Mouse (Mus musculus): Measurements from ENCODE around the gene Pcnx.

Pcnx gene

DNA sequence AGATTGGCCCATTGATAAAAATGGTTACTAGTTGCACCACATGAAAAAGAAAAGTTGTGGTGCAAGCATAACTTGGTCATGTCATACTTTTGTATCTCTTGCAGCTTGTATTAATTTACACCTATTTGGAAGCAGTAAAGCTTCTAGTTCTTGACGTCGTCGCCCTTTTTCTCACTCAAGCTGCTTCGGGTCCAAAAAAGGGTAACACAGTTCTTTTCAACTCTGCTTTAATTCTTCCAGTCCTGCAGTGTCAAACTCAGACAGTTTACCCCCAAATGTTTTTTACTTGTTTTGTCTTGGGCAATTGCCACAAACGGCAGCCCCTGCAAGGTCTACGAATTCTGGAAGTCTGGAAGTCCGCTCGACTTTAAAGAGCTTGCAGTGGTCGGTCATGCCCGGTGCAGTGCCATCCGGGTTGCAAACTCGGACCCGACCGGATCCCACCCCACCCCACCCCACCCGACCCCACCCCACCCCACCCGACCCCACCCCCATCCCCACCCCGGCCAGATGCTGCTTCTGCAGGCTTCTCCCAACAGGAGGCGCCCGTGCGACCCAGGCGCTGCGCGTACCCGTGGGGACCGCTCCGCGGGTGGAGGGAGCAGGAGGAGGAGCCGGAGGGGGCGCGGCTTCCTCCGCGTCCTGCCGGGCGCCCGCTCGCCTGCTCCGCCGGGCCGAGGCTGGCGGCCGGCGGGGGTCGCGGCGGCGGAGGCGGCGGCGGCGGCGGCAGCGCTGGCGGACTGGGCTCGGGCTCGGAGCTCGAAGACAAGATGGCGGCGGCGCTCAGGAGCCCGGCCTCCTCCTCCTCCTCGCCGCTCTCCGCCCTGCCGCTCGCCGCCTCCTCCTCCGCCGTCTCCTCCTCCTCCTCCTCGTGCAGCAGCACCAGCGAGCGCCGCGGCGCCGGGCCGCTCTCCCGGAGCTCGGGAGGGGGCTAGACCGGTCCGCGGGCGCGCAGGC, at the start of gene Pcnx:
Pcnx (plus strand) TSS at position 673 of the 957 bp plus-strand sequence.
- DNase-seq (ENCODE audit: low spot score), result peak; percentile 80

DNA sequence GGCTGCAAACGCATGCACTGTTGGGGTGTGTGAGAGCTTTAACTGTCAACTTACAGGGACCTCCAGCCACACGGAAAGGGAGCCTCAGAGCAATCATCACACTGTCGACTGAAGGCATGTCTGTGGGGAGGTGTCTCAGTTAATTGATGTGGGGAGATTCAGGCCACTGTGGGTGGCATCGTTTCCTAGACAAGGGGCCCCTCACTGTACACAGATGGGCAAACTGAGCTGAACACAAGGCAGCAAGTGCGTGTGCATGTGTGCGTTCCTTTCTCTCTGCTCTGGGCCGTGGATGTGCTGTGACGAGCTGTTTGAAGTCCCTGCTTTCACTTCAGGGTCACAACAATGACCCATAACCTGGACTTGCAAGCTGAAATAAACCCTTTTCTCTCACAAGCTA, 49.4 kb upstream of the Pcnx start:
- no peak for DNase-seq (ENCODE audit: low spot score)

DNA sequence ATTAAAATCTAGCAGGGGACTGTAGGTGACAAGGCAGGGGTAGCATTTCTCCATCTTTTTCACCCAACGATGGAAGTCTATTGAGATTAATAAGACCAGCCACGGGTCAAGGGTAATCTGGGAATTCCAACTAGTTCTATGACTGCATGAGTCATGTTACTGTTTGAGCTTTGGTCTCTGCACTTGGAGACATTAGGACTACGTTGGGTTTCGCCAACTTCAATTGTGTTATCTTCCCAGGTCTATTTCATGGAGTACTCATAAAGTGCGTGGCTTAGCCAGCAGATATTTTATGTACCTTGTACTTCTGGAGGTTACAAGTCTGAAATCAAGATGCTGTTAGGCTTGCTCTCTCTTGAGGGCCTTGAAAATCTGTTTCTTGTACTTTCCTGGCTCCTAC, 45.1 kb upstream of the Pcnx start:
- no peak for DNase-seq (ENCODE audit: low spot score)

DNA sequence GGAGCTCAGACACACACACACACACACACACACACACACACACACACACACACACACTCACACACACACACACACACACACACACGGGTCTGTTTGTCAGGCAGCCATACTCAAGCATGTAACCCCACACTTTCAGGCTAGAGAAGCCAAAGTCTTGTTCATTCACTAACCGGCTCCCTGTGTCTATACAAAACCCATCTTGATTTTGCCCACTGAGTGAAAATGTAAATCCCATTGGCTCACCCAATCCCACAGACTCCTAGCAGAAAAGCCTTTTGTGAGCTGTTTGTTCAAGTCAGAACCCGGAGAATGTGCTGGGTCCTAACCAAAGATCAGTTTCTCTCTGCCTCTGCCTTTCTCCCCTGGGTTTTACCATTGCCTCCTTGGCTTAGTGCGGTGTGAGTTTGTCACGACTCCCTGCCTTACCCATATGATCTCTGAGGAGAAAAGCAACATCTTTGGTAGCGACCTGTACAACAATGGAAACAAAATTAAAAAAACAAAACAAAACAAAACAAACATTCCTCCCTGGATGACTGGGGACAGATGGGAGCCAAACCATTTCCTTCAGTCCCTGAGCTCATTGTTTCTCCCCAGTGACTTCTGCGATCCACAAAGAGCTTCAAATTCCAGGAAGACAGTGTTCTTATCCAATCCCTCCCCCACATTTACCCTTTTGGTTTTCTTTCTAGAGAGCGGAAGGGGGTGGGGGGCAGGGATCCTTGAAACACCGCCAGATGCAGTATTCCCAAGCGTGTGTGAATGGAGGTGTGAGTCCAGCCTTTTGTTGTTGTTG, 43.3 kb upstream of the Pcnx start:
- DNase-seq (ENCODE audit: low spot score), result peak; percentile 11

DNA sequence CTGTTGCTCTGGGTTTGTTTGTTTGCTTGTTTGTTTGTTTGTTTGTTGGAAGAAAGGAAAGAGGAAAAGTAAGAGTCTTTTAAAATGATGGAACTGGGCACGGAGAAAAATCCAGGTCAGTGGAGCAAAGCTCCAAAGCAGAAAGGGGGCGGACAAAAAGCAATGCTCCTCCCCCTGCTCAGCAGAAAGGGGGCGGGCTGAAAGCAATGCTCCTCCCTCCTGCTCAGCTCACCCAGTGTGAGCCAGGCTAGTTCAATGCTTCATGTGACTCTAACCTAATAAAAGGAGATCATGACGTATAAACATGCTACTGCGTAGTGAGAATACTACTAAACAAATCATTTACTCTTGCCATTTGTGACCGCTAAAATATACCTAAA, 42.7 kb upstream of the Pcnx start:
- no peak for DNase-seq (ENCODE audit: low spot score)

DNA sequence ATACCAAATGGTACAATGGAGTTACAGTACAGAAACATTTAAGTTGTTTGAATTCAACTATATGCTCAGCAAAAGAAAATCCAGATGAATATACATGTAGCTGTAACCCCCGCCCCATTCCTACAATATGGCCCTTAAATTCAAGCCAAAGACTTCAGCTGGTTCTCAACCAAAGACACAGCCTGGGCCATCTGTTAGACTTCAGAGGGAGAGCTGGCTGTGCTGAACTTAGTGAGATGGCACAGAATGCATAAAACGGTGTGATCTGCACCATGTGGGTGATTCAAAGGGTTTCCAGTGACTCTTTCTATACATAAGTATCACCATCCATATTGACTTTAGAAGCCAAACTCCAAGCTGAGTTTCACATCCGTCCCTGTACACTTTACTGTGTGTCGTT, 39.1 kb upstream of the Pcnx start:
- no peak for DNase-seq (ENCODE audit: low spot score)

DNA sequence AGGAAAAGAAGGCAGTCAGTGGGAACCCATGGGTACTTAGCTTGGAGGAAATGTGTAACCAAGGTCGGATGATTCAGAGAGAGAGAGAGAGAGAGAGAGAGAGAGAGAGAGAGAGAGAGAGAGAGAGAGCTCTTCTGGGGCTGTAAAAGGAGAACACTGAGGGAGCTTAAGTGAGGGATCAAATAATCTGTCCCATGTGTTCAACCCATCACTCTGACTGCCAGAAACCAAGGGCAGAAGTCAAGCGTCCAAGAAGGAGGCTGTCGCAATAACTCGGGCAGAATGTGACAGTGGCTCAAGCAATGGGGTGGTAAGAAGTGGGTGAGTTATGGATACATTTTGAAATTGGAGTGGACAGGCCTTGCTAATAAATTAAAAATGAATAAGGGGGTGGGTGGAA, 37.6 kb upstream of the Pcnx start:
- DNase-seq (ENCODE audit: low spot score), result peak; percentile 90

DNA sequence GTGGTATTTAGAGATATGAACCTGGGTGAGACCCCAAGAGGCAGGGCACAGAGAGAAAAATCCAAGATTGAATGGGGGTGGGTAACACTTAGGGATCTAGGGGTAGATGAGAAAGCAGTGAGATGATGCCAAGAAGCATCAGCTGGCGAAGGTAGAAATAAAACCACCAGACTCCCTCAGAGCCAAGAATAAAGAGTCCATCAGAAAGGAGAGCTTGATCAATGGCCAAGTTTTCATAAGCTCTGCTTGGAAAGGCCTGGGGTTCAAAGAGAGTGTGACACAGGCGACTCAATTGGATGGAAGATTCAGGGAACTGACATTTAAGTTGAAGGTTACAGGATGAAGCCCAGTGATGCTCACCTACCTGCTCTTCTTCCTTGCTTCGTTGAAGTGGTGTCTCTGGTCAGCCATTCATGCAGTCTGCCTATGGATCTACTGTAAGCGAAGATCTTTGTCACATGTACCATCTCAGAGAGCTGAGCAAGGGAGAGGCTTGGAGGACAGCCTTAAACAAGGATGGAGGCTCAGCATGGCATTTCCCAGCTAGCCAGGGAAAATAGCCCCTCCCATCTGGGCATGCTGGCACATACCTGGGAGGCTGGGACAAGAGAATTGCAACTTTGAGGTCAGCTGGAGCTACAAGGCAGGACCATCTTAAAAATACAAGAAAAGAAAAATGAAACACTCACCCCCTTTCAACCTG, 36.9 kb upstream of the Pcnx start:
- no peak for DNase-seq (ENCODE audit: low spot score)

DNA sequence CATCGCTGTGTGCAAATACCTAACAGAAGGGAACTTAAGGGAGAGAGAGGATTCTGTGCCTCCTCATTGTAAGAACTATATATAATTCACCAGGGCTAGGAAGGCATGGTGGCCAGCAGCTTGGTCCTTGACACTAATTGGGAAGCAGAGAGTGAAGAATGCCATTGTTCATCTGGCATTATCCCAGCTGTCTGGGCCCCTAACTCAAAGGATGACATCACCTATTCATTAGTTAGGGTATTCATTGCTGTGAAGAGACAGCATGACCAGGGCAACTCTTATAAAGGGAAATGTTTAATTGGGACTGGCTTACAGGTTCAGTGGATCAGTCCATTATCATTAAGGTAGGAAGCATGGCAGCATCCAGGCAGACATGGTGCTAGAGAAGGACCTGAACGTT, 31.5 kb upstream of the Pcnx start:
- no peak for DNase-seq (ENCODE audit: low spot score)

DNA sequence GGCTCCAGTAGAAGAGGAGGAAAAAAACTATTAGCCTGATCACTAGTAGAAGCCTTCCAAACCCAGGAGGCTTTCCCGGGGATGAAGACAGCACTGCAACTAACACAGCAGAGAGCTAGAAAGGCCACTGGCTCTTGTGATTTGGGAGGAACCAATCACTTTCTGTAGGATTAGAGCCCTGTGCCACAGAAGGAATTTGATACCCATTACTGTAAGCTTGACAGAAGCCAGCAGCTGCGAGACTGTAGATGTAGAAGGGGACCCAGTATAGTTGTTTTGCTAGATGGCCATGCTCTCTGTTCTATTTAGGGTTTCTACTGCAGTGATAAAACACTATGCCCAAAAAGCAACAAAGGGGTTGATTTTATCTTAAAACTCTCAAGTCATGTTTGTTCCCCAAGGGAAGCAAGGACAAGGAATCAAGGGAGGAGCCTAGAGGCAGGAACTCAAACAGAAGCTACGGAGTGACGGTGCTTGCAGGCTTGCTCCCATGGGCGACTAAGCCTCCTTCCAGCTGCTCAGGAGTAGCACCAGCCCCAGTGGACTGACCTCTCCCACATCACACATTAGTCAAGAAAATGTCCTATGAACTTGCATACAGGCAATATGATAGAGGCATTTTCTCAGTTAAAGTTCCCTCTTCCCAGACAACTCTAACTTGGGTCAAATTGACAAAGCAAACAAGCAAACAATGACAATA, 27.6 kb upstream of the Pcnx start:
- DNase-seq (ENCODE audit: low spot score), result no peak

DNA sequence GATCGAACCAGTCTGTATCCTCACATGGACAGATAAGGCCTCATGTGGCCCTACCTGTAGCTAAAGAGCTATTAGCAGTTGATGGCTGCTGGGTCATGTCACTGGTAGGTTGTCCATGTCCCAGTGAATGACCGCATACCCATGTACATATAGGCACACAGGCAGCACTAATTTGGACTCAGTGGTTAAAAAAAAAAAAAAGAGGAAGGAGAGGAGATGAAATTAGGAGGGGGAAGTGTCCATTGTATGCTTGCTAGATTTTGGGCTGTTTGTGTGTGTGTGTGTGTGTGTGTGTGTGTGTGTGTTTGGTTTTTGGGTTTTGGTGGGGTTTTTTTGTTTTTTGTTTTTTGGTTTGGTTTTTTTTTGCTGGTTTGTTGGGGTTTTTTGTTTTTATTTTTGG, 26.7 kb upstream of the Pcnx start:
- no peak for DNase-seq (ENCODE audit: low spot score)

DNA sequence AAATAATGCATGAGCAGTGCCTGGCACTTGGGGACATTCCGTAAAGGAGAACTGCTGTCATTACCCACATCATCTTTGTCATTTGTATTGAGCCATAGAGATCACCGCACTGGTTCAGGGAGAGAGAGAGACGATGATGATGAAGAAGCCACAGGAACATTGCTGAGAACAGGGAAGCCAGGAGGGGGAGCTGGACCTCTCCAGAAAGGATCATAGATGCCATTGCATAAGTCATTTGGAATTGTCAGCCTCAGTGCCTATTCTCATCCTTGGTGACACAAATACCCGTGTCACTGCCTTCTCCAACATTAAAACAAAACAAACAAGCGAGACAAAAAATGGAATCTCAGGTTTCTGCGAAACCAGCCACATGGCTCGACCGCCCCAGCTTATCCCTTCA, 23.7 kb upstream of the Pcnx start:
- DNase-seq (ENCODE audit: low spot score), result no peak

DNA sequence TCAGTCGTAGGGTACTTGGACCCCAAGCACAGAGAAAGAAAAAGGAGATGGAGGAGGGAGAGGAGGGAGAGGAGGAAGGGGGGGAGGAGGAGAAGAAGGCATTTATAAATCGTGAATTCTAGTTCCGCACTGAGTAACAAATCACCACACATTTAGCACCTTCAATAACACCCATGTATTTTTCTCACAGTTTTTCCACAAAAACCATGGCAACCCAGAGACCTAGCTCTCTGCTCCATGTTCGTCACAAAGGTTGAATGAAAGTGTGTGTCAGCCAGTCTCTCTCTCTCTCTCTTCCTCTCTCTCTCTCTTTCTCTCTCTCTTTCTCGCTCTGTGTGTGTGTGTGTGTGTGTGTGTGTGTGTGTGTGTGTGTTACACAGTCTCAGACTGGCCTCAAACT, 22.4 kb upstream of the Pcnx start:
- DNase-seq (ENCODE audit: low spot score), result no peak

DNA sequence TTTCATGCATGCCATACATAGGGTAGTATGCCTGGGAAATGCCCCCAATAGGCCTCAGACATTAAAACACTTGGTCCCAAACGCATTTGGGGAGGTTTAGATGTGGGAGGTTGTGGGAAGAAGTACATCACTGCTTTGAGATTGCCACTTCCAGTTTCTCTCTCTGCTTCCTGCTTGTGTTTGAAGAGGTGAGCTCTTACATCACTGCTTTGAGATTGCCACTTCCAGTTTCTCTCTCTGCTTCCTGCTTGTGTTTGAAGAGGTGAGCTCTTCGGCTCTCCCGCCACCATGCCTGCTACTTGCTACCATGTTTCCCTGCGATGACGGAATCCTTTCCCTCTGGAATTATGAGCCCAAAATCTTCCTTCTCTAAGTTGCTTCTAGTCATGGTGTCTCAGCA, 20.2 kb upstream of the Pcnx start:
- no peak for DNase-seq (ENCODE audit: low spot score)

DNA sequence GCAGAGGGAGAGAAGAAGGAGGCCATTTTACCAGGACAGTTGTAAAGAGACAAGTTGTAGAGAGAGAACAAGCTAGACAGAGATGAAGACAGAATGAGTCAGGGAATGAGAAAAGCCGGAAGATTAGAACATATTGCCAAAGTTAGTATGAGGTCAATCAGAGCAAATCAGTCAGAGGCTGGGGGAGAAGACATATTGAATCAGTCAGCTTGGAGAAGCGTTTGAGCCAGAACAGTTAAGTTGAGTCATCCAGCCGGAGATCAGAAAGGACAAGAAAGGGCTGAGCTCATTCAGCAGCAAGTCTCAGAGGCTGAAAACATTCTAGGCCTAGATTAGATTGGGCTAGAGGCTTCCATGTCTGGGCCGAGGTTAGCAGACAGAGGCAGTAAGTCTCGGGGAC, 18.8 kb upstream of the Pcnx start:
- DNase-seq (ENCODE audit: low spot score), result no peak

DNA sequence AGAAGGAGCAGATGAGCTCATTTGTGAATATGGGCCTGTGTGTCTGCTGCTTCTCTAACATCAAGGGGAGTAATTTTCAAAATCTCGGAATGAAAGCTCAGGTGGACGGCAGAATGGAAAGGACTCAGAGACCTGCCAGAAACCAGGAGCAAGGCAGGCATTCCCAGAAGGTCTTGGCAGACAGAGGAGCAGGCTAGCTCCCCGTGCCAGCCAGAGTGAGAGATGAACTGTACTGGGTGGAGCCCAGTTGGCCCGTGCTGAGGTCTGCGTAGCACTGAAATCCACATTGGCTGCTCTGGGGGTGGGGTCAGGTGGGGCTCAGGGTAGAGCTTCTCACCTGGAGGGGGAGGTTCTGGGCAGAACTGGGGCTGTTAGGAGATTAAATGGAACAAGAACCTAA, 16.3 kb upstream of the Pcnx start:
- DNase-seq (ENCODE audit: low spot score), result no peak

DNA sequence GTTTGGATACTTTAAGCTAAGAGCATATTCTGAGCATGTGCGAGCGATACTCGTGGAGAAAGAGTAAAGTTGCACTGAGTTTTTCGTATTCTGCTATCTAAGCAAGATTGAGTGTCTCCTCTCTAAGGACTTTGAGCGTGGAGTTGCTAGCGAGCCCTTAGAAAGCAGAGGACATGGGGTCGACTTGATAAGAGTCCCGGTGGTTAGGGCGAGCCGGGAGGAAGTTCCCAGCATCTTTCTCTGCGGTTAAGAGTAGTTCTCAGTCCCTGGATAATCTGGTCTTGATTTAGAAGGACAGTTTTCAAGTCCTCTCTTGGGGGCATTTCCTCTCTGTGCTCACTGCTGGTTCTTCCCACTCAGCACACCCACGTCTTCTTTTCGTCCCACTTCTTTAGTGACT, 15.3 kb upstream of the Pcnx start:
- no peak for DNase-seq (ENCODE audit: low spot score)

DNA sequence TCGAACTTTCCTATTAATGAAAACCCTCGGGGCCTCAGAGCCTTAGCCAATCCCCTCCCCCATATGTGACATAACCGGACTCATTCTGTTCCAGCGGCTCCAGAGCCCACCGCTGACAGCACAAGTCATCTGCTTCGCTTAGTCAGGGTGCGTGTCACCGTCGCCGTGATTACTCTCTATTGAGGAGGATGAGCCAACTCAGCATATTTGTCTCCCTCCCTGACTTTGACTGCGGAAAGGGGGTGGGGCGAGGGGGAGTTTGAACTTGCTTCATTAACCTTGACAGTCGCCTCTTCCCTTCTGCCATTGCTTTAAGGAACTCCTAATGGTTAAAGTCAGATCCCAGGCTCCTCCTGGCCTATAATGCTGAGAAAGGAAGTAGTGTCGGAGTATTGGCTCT, 14.8 kb upstream of the Pcnx start:
- DNase-seq (ENCODE audit: low spot score), result no peak

DNA sequence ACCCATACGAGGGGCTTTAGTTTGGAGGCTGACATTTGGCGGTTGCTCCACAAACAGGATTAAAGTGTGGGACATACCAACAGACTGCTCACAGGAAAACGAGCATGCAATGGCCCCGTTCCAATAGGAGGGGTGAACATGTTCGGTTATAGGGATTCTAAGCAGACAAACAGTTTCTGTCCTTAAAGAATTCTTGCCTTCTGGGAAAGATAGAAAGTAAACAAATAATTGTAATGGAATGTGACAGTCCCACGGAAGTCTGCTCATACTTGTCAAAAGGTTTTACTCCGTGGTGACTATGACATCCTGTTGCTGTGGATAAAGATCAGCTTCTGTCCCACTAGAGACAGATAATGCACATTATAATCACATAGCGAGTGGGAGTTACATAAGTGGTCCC, 10.2 kb upstream of the Pcnx start:
- DNase-seq (ENCODE audit: low spot score), result no peak

DNA sequence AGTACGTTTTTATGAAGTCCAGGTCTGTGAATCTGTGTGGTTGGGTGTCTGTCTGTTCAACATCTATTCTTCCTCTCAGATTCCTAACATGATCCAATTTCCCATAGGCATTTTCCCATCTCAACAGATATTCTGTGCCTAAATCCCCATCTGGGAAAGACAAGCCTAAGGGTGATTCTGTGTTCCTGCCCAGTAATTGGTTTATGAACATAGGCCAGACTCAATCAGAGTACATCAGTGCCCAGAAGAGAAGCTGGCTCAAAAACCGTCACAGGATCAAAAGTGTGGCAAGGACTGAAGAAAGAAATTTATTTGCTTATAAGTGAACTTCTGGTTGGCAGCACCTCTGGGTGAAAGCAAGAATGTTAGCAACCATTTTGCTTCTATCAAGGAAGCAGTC, 7.3 kb upstream of the Pcnx start:
- no peak for DNase-seq (ENCODE audit: low spot score)

DNA sequence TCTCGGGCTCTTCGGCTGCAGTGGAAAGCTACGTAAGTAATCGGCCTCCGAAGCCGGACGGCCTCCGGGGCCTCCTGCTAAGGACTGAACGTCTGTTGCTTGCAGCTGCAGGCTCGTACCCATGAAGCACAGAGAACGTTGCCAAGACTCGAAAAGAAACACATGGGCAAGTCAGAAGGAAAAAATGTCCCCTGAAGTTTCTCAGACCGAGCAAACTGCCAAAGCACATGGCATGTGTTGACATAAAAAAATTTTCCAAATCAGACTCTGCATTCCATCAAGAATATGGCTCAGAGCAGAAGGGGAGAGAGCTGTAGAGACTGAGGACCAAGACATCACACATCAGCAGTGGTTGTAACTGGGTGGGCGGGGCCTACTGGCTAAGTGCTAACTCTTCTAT, 6.8 kb upstream of the Pcnx start:
- DNase-seq (ENCODE audit: low spot score), result peak; percentile 28

DNA sequence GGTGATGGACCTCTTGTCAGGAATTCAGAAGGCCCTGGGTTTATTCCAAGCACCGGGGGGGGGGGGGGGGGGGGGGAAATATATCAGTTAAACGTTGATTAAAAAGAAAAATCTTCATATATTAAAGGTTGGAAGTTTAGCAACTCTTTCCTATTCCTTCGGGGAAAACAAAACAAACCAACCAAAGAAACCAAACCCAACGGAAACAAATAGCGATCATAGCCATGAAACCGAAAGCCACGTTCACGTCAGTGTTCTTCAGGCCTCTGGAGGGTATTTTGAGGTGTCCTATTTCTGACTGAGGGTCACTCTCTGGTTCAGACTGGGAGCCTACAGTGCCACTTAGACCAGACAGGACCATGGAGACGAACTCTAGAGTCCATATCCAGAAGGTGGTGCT, 6.3 kb upstream of the Pcnx start:
- no peak for DNase-seq (ENCODE audit: low spot score)

All from adipocyte (in vitro differentiated cells).